Mouse (Mus musculus) fat pad, adult 2 months (tissue): Measurements from ENCODE around the gene Fkbp6.

Experiments
- DNase-seq: peaks from one replicate; pipeline ENCODE4 v3.0.0-alpha.2; 2011; ENCODE audit warnings: low read depth, low spot score; ENCODE audit errors: extremely low read depth

The Fkbp6 gene

DNA sequence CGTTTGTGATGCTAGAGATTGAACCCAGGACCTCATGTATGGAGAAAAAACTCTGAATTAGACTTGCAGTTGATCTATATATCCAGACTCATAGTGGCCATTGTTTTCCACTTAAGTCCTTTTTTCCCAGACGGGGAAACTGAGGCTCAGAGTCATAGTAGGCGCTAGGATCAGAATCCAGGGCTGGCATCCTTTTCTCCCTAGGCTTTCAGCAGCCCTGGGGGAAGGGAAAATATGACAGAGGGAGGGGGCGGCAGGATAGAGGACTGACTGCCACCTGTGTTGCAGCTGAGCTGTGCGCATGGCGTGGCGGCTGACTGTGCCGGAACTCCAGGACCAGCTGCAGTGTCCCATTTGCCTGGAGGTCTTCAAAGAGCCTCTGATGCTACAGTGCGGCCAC lies 3.2 kb upstream of the Fkbp6 start, which contains the start of gene Trim50:
TSS of gene Trim50 (plus strand) at position 301 of the 400 bp plus-strand sequence.
- DNase-seq = no peak

DNA sequence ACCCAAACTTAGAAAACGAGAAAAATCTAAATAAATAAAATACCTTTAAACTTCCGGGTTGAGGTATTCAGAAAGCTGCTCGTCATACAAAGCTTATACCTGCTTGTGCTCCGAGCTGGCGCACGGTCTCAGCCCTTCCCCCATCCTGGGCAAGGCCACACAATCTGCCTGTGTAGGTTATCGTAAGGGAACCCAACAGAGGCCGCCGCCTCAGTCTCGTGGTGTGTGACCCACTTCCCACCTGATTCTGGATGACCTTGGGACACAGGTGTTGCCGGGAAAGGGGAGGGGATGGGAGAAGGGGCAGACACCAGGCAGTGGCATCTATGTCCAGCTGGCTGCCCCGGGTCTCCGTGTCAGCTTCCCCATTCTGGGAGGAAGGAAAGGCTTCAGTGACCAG lies 1.8 kb upstream of the Fkbp6 start:
- DNase-seq = no peak

DNA sequence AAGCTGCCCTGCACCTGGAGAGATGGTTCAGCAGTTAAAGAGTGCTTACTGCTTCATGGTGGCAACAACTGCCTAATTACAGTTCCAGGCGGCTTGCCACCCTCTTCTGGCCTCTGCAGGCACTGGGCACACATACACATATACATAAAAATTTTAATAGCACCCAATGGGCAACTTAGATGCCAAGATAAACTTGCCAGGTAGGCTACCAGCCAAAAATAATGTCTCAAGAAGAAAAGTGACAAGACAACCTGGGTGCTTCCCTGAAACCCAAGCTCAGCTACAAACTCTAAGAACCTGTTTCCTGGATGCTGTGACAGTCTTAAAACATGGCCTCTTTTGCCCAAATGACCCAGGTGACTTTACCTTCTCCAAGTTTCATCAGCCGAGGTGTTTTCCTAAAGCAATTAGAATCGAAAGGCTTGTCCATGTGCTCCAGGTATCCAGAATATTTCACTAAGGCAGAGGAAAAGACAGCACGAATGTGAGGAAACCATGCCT lies 2.3 kb downstream of the Fkbp6 start:
- peak; percentile 95 for DNase-seq

DNA sequence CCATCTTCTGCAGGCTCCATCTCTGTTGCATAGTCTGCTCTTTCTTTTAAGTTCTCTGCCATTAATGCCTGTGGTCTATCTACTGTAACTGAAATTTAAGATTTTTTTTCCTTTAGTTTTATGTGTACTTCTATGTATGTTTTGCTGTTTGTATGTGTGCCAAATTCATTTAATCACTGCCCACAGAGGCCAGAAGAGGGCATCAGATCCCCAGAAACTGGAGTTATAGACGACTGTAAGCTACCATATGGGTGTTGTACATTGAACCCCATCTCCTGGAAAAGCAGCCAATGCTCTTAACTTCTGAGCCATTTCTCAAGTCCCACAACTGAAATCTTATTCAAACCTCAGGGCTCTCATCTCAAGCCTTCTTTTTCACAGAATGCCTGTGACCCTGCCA lies 3.4 kb downstream of the Fkbp6 start:
- no peak for DNase-seq

DNA sequence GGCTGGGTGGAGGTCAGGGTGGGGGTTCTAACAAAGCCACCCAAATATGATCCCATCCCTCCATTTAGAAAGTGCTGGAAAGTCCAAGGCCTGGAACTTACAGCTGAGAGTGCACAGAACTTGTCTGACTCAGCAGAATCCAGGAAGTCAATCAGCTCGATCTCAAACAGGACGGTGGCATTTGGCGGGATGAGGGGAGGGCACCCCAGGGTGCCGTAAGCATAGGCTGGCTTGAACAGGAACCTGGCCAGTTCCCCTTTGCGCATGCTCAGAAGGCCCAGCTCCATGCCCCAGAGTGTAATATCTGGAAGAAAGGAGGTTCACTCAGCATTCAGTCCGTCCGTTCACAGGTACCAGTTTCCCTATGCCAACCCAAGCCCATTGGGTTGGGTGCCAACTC lies 3.9 kb downstream of the Fkbp6 start:
- no peak for DNase-seq

DNA sequence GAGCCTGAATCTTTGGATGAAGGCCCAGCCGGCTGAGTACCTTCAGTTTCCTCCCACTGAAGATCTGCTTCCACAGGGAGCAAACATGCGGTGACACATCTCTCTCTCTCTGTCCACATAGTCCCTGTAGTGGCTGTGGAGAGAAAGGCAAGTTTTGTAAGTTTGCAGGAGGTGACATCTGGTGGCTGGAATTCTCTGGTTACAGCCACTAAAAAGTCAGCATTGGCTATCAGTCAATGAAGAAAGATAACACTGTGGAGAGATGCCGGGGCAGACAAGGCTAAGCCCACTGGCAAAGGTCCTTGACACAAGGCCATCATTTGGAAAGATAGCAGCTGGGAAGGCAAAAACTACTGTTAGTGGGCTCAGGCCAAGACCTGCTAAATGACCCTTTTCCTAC lies 12.3 kb downstream of the Fkbp6 start:
- no peak for DNase-seq

DNA sequence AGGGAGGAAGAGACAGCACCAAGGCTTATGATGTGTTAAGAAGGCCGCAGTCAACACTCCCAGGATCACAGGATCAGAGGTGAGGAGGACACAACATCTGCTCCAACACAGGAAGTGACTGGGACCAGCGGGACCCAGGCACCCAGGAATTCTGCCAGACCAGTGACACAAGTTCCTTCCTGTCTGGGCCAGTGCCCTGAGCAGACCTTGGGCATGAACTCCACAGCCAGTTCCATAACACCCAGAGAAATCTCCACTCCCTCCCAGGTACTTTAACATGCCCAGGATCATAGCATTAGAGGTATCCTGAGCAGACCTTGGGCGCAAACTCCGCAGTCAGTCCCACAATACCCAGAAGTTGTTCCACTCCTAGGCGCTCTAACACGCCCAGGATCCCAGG lies 18.7 kb downstream of the Fkbp6 start:
- no peak for DNase-seq

DNA sequence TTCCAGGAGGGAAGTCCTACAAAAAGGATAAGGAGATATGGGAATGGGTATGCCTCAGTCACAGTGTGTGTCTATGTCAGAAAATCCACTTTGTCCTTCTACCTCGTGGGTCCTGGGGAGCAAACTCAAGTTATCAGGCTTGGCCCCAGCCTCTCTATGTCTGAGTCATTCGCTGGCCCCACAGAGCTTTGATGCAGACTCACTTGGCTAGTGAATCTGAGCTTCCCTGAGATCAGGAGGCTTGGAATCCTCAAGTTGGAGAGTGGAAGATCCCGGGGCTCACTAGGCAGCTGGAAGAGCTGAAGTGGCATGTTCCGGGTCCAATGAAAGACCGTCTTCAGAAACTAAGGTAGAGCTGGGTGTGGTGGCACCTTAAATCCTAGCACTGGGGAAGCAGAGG lies 19.6 kb downstream of the Fkbp6 start:
- no peak for DNase-seq

DNA sequence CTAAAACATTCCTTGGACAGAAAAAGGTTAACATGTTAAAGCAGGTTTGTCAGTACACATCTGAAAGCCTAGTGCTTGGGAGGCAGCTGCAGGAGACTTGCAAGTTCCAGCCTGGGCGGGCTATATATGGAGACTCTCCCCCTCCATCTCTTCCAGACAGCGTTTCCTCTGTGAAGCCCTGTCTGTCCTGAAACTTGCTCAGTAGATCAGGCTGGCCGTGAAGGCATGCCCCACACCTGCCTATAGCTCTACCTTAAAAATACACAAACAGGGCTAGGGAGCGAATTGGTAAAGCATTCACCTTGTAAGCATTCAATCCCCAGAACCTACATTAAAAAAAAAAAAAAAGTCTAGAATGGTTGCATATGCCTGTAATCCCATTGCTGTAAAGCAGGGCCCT lies 20.4 kb downstream of the Fkbp6 start:
- DNase-seq = no peak

DNA sequence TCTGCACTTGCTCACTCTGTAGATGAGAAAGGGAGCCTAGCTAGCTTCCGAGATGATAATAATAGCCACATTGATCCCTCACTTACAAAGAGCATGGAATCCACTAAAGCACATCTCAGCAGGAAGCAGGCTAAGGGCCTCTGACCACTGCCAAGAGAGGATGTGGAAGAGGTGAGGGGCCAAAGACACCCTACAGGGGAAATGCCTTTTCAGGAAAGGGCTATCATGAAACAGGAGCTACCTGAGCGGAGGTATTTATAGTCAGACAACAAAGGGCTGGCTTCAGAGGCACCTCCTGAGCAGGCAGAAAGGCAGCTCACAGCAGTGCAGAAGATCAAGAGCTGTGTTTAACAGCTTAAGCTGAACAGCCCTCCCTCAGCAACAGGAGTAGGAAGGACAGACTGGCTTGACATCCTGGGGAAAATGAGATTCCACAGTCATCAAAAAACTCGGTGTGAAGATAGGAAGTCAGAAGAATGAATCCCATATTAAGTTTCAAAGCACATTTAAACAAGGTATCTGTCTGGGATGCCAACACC lies 23.7 kb downstream of the Fkbp6 start:
- DNase-seq = no peak

DNA sequence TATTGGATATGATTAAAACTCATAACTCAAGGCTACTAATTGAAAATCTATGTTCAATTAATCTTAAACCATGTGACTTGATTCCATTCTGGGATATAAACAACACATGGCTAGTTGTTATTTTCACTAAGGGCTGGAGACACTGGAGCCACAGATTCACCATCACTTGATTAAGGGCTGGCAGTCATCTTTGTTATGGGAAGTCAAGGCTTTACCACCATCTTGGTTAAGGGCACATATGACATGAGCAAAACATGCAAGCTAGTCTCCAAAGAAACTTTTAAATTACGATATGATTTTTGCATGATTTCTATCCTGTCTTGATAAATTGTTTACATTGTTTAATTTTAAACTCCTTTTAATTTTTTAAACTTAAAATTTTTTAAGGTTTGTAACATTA lies 27.6 kb downstream of the Fkbp6 start:
- no peak for DNase-seq

DNA sequence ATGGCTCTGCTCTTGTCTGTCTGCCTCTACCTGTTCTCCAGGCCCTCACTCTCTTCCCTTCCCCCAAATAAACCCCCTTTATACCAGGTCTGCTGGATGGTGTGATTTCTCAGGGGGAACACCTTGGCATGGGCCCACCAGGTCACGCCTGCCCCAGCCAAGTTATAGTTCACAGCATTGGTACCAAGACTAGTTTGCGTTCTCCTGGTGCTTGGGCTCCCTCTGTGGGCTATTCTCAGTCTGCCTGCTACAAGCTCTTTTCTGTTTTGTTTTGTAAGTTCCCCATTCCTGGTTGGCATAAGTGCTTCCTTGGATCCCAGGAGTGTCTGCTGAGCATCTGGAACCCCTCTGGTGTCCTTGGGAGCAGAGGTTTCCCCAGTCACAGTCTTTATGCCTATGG lies 30.0 kb downstream of the Fkbp6 start:
- no peak for DNase-seq

DNA sequence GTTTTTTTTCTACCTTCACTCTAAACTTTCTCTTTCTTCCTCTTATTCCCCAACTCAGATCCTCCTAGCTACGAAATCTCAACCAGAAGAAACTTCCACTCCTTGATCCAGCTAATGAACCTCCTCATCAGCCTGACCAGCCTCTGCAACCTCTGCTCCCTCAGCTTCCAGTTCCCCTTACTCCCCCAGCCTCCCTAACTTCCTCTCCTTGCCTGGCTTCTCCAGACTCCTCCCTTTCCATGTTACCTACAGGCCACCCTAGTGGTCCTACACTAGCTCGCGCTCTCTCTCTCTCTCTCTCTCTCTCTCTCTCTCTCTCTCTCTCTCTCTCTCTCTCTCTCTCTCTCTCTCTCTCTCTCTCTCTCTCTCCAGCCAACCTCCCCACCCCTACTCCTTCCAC lies 33.7 kb downstream of the Fkbp6 start:
- DNase-seq = no peak

DNA sequence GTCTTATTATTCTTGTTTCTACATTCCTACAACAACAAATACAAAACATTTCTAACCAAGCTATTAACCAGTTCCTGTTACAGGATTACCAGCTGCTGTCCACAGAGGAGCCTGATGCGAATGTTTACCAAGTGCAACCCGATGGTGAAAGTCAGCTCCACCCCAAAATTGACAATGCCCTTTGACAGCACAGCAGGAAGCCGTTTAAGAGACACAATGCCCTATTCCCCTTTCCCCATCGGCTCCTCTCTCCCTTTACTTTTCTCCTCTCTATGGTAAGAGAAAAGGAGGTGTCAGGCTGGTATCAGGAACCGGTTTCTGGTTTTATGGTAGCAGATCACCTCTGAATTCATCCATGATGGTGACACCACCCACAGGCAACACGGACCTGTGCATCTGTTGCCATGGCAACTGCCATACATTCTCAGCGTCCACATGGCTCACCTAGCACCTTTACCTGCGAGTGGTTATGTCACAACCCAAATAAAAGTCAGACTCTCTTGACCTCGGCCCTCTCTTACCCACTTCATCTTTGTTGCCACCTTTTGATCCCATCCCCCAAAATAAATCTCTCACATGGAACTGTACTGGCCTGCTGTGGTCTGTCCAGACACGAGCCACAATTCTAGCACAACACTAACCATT lies 43.4 kb downstream of the Fkbp6 start:
- DNase-seq = no peak

DNA sequence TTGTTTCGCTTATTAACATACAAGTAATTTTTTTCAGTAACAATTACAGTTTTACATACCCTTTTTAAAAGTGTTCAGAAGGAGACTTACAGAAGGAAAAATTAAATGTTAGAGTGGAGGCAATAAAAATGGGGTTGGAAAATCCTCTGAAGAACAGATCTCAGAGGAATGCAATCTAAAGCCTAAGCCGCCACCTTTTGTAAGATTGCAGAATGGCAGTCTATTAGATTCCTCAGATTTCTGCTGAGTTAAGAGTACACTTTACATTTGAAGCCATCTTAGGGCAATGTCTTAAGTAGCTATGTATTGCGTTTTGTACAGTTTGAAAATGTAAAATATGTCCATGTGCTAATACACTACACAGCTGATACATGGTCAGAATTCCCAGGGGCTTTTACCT lies 47.4 kb downstream of the Fkbp6 start:
- DNase-seq = no peak

DNA sequence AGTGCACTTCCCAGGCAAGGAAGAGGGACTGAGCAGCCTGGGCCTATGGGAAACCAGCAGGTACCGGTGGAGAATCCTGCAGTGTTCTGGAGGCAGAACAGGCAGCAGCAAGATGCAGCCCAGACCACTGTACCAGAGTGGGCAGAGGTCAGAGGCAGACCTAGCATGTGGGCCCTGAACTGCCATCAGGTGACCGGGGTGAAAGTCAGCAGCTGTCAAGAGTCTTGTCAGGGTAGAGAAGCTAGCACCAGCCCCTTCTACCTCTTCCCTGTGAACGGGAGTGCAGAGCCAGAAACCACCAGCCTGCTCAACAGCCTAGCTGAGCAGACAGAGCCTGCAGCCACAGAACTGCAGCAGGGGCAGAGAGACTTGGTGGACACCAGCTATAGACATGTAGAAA lies 47.9 kb downstream of the Fkbp6 start:
- no peak for DNase-seq

DNA sequence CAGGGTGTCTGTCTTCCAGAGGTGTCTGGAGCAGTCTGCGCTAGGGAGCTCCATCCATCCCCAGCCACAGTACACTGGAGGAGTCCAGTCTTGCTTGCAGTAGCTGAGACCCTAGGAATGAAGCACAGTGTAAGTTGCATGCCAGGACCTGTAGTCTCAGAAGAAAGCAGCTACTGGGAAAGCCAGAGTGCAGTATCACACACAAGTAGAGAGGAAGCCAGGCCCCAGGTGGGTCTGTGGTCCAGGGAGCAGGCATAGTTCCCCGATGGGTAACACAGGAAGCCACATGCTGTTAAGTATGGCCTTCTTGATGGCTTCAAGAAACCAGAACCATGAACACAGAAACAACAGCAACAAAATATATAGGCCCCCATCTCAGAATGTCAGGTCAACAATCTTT lies 57.8 kb downstream of the Fkbp6 start:
- DNase-seq = no peak

DNA sequence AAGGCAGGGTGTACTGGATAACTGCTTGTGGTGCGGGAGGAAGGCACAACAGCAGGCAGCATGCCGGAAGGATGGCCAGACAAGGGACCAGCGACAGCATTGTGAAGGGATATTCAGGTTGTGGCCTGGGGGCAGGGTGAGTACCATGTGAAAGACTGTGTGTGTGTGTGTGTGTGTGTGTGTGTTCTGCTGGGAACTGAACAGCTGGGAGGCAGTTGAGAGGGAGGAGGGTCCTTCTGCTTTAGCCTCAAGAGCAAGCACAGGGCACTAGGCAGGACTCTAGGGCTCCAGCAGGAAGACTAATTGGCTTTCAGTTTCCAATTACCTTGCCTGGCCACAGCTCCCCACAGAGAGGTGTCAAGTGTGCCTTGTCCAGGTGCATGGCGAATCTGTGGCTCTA lies 58.7 kb downstream of the Fkbp6 start:
- no peak for DNase-seq

DNA sequence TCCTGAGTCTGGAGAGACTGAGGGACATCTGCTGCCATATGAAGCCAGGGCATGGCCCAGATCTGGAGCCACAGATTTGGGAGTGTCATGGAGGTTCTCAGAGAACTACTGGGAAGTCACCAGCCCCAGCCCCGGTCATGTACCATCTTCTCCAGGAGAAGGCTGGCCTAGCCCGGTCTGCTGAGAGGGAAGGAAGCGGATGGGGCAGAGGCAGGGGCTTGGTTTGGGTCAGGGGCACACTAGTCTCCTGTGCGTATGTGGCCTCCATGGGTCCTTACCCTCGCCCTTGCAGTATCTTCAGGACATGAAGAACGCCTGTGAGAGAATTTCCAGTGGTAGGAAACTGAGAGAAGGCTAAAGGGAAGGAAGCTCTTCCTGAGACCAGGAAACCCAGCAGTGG lies 59.1 kb downstream of the Fkbp6 start:
- no peak for DNase-seq

DNA sequence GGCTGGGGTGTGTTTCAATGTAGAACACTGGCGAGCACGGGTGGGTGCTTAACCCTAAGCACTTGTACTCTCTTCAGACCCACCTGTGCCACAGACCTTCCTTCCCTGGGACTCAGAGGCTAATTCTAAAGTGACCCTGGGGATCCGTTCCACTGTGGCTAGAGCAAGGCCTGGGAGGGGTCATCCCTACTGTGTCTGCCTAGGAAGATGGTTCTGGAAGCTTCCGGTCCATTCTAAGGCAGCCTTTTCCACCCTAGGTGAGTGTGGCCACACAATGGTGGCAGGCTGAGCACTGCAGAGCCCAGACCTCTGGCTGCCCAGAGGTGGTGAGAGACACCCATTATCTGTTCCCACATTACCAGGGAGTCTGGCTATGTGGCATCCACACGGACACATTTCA lies 62.9 kb downstream of the Fkbp6 start:
- no peak for DNase-seq

DNA sequence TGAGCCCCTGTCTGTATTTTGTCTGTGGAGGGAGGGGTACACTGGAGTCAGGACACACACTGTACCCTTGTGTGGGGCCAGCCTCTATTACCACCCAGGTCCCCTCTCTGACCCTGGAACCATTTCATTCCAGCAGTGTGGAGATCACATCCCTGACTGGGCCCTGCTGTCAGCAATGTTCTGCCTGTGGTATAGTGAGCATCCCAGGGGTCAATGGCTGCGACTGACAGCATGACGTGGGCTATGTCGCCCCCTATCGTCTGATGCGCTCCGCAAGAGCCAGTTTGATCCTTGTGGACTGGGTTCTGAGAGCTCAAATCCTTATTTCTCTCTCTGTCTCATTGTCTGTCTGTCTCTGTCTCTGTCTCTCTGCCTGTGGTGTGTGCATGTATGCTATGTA lies 63.7 kb downstream of the Fkbp6 start:
- no peak for DNase-seq

DNA sequence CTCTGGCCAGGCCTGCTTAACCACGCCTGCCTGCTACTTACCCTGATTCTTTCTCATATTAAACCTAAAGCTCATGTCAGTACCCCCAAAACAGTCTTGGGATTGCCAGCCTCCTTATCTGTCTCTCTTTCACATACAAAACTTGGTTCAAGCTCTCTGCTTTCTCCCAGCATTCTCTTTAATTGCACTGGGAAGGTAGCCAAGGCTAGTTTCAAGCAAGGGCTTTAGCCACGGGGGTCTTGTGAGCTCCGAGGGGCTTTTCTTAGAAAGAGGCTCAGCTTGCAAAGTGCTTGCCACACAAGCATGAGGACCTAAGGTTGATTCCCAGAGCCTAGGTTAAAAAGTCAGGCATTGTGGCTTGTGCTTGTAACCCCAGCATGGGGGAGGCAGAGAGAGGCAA lies 64.6 kb downstream of the Fkbp6 start:
- no peak for DNase-seq

DNA sequence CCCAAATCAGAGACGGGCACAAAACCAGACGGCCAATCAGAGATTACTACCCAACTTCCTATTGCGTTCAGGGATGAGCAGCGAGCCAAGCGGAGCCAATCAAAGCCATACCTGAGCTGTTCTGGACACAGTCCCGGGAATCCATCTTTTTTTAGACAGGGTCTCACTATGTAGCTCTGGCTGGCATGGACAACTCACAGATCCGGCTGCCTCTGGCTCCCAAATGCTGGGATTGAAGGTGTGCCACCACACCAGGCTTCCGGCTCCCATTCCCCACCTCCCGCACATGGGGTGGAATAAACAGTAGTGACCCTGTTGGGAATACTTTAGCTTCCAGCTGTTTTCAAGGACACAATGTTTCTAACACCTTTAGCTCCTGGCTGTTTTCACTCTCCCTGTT lies 69.6 kb downstream of the Fkbp6 start:
- DNase-seq = no peak
